Mouse (Mus musculus) midbrain, postnatal 0 days (tissue): Measurements from ENCODE around the gene 1700037C18Rik. TPM values are rescaled to one million over a fixed set of nuclear protein-coding genes. Genes with fewer than 3 reads are reported as not detected.

ENCODE experiments used
- ATAC-seq: fragments of 200-750 bp; cut with Nextera tagmentation; 2 replicates; pipeline ENCODE4 v1.8.0; 2017; ENCODE audit warnings: moderate number of reproducible peaks, mild to moderate bottlenecking, moderate TSS enrichment, moderate library complexity; ENCODE audit not compliant: low FRiP score
- DNase-seq: peaks from one replicate; pipeline ENCODE4 v3.0.0-alpha.2; 2015; ENCODE audit warnings: low spot score
- H3K27ac ChIP-seq: fragments of 300-500 bp; sonication (generic); 2 replicates; pipeline ENCODE4 v1.5.1; 2014; ENCODE audit warnings: low read depth, mild to moderate bottlenecking, low read length, mixed read lengths
- H3K27me3 ChIP-seq: fragments of 300-500 bp; sonication (generic); 2 replicates; pipeline ENCODE4 v1.6.1; 2014; ENCODE audit warnings: low read length, control low read depth, mixed read lengths; ENCODE audit not compliant: insufficient read depth
- H3K36me3 ChIP-seq: fragments of 300-500 bp; sonication (generic); 2 replicates; pipeline ENCODE4 v1.6.1; 2014; ENCODE audit warnings: low read length, control low read depth, mixed read lengths; ENCODE audit not compliant: insufficient read depth
- H3K4me1 ChIP-seq: fragments of 300-500 bp; sonication (generic); 2 replicates; pipeline ENCODE4 v1.6.1; 2014; ENCODE audit warnings: mild to moderate bottlenecking, control low read depth, antibody characterized with exemption, low read length, mixed read lengths; ENCODE audit not compliant: insufficient read depth
- H3K4me2 ChIP-seq: fragments of 300-500 bp; sonication (generic); 2 replicates; pipeline ENCODE4 v1.6.1; 2014; ENCODE audit warnings: low read depth, mild to moderate bottlenecking, low read length, mixed read lengths; ENCODE audit not compliant: poor library complexity, severe bottlenecking
- H3K4me3 ChIP-seq: fragments of 300-500 bp; sonication (generic); 2 replicates; pipeline ENCODE4 v1.5.1; 2014; ENCODE audit warnings: low read depth, mild to moderate bottlenecking, low read length, moderate library complexity
- H3K9ac ChIP-seq: fragments of 300-500 bp; sonication (generic); replicated peaks from 2 replicates; pipeline ENCODE4 v1.6.1; 2014; ENCODE audit warnings: mild to moderate bottlenecking, low read length, moderate library complexity, mixed read lengths; ENCODE audit not compliant: poor library complexity, severe bottlenecking
- H3K9me3 ChIP-seq: fragments of 300-500 bp; sonication (generic); 2 replicates; pipeline ENCODE4 v1.6.1; 2016; ENCODE audit warnings: low read length, control low read depth
- CTCF ChIP-seq: IDR thresholded peaks from 2 replicates; pipeline ENCODE4 v1.5.1; 2016; ENCODE audit warnings: antibody characterized with exemption, mild to moderate bottlenecking
- WGBS: fragments of 180-500 bp; shearing (Covaris S2); extraction: QIAGEN DNeasy Blood & Tissue Kit; methylation state at CpG from one replicate; pipeline ENCODE4 v1.1.7; 2014; 5-methylcytosine and 5-hydroxymethylcytosine counted together
- polyA plus RNA-seq: library from polyadenylated mRNA; unstranded; fragments of >200 nt; fragmentation: Nextera tagmentation; extraction: Ambion mirVana; gene quantifications from 2 replicates; pipeline ENCODE4 v1.2.1, GENCODE M21; 2015
- total RNA-seq: library from RNA; depleted of rRNA; stranded (reverse); fragments of >200 nt; gene quantifications from 2 replicates; pipeline ENCODE4 v1.2.3, GENCODE M21; 2014

Gene 1700037C18Rik
- total and polyA plus RNA-seq, 2 experiments from 2014 or later = 8.9 to 13.4 TPM

DNA sequence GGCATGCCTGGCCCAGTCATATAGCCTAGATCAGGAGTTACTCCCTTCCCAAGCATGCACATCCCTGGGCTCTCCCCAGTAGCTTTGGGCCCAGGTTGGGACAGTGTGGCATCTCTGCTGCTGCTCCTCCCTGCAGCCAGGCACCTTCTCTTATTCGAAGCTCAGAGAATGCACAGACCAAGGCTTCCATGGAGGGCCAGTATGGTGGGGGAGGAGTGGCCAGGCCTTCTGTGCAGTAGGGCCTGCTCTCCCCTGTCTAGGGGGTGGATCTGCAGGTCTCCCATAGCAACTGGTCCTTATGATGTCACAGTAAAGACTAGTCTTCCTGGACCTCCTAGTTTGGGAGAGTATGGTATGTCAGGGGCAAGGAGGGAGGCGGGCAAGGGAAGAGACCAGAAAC lies 1.0 kb downstream of the 1700037C18Rik start:
- H3K27ac ChIP-seq = peak overlapping the region; percentile 20; the same call in 1 of the 2 replicates
- H3K4me2 ChIP-seq = no peak overlapping the region
- no peaks in the 10 kb centered on the region for H3K27me3 ChIP-seq
- peaks cover 33% of the 10 kb centered on the region for H3K36me3 ChIP-seq
- H3K4me3 ChIP-seq = 0 out of 2 replicates have a peak overlapping the region, but pooled peaks have one; percentile 59
- peaks cover 5% of the 10 kb centered on the region; the same call in 1 of the 2 replicates for H3K4me1 ChIP-seq
- TF ChIP-seq CTCF = no peak
- ATAC-seq (no peak), DNase-seq (no peak)
- 78% methylated on average over 2 of the region's 2 CpGs for WGBS
- no peaks in the 10 kb centered on the region for H3K9me3 ChIP-seq
- H3K9ac ChIP-seq = no peak overlapping the region

DNA sequence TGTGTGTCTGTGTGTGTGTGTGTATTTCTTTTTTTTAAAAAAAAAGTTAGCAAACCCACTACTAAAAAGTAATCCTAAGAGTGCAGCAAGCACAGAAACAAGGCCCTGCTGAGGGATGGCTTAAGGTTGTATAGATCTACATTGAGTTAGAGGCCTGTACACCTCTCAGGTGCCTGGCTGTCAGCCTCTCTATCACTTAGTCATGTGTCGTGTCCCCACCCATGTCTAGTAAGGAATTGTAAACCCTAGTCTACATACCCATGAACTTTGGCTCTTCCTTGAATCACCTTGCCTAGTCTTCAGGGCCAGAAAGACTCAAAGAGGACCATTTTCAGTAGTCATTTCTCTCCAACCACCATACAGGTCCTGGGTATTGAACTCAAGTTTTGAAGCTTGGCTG lies 11.9 kb downstream of the 1700037C18Rik start:
- H3K27me3 ChIP-seq = no peaks in the 10 kb centered on the region
- H3K4me1 ChIP-seq = no peaks in the 10 kb centered on the region
- H3K36me3 ChIP-seq = peaks cover 55% of the 10 kb centered on the region
- no peak for TF ChIP-seq CTCF
- DNase-seq = no peak
- WGBS = 91% methylated on average over 1 of the region's 1 CpGs
- no peak overlapping the region for H3K27ac ChIP-seq
- no peak overlapping the region for H3K4me3 ChIP-seq
- H3K9ac ChIP-seq = no peak overlapping the region
- no peak overlapping the region for H3K4me2 ChIP-seq
- no peaks in the 10 kb centered on the region for H3K9me3 ChIP-seq
- no peak for ATAC-seq

DNA sequence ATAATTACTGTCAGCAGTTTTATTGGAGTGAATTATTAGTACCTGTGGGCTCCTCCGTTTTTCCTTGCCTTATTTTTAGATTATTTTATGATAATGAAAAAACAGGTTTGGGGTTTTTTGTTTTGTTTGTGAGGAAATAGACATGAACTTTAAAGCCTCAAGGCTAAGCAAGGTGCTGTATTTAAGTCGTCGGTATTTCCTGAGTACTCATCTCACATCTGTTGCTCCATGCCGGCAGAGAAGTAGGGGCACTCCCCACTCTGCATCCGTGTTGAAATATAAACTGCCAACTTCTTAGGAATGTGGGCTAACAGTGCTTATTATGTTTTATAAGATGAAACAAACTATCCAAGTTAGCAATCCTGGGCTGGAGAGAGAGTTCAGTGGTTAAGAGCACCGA lies 12.4 kb downstream of the 1700037C18Rik start:
- Histone ChIP-seq H3K36me3 (peaks cover 50% of the 10 kb centered on the region), H3K4me1 (no peaks in the 10 kb centered on the region), H3K4me3 (no peak overlapping the region), H3K9me3 (no peaks in the 10 kb centered on the region), H3K4me2 (no peak overlapping the region), H3K27ac (no peak overlapping the region), H3K9ac (no peak overlapping the region), H3K27me3 (no peaks in the 10 kb centered on the region)
- no peak for TF ChIP-seq CTCF
- DNase-seq (no peak), ATAC-seq (no peak)
- 88% methylated on average over 6 of the region's 6 CpGs for WGBS

DNA sequence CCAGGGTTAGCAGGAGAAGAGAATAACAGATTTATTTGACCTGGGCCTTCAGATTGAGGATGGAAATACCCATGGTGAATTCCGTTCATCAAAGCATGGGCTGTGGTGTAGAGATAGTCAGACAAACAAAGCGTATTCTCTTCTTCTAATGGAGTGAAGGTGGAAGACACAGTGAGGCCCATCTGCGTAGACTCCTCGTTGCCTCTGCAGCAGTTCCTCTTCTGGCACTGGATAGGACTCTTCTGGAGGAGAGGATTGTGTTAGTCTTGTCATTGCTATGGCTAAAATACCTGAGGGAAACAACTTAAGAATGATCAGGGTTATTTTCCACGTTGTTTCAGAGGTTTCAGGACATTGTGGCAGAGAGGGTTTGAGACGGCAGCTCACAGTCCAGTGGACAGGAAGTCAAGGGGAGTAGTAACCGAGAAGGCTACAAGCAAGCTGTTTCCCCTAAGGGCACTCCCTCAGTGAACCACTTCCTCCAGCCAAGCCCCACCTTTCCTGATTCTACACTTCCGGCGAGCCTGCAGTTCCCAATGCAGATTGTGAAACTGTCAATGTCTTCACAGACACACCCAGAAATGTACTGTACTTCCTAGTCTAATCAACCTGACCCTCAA lies 13.2 kb downstream of the 1700037C18Rik start:
- Histone ChIP-seq H3K4me1 (no peaks in the 10 kb centered on the region), H3K4me3 (no peak overlapping the region), H3K27ac (no peak overlapping the region), H3K9me3 (no peaks in the 10 kb centered on the region), H3K36me3 (peaks cover 43% of the 10 kb centered on the region), H3K27me3 (no peaks in the 10 kb centered on the region), H3K9ac (no peak overlapping the region), H3K4me2 (no peak overlapping the region)
- WGBS = 85% methylated on average over 9 of the region's 9 CpGs
- ATAC-seq = no peak
- no peak for TF ChIP-seq CTCF
- peak; percentile 2 for DNase-seq

DNA sequence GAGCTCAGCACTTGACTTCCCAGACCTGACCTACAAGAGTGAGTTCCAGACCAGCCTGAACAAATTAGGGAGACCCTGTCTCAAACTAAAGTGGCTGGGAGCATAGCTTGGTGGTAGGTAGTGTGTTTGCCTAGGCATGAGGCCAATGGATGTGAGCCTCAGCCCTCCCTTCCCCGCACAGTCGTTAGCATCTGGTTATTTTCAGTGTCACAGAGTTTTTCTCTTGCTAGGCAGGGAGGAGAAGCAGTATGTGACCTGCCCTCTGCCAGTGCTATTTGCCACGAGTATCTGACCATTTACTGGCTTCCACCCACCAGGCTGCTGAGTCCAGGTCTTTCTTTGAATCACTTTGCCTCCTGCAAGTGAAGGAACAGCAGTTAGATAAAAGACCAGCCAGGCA lies 14.8 kb downstream of the 1700037C18Rik start:
- H3K27ac ChIP-seq = no peak overlapping the region
- TF ChIP-seq CTCF = no peak
- ATAC-seq (no peak), DNase-seq (no peak)
- no peak overlapping the region for H3K9ac ChIP-seq
- no peak overlapping the region for H3K4me2 ChIP-seq
- H3K36me3 ChIP-seq = peaks cover 28% of the 10 kb centered on the region
- no peaks in the 10 kb centered on the region for H3K4me1 ChIP-seq
- H3K4me3 ChIP-seq = no peak overlapping the region
- no peaks in the 10 kb centered on the region for H3K9me3 ChIP-seq
- H3K27me3 ChIP-seq = no peaks in the 10 kb centered on the region
- WGBS = 86% methylated on average over 3 of the region's 3 CpGs

DNA sequence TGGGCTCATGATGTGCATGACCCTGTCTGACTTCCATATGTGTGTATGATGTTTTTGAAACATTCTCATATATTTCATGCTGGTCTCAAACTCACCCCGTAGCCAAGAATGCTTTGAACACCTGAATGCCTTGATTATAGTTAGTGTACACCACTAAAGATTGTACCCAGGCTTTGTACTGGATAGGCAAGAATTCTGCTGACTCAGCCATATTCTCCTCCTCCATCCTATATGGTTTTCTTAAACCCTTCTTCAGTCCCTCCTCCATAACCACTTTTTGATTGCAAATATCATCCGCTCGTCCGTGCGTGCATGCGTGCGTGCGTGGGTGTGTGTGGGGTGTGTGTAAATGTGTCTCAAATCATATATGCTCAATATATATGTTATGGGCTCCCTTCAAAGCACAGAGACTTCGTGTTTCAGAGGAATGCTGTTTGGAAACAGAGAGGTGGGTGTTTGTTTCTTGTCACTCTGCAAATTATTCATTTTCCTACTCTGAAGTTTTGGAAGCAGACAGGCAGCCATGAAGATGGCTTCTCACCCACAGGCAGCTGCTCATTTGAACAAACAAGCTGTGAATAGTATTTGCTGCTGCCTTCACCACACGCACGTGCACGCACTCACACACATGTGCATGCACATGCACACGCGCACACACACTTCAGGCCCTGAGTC lies 16.7 kb downstream of the 1700037C18Rik start:
- Histone ChIP-seq H3K9me3 (no peaks in the 10 kb centered on the region), H3K4me1 (no peaks in the 10 kb centered on the region), H3K4me3 (no peak overlapping the region), H3K9ac (no peak overlapping the region), H3K27ac (no peak overlapping the region), H3K4me2 (no peak overlapping the region), H3K27me3 (no peaks in the 10 kb centered on the region), H3K36me3 (peaks cover 15% of the 10 kb centered on the region)
- no peak for TF ChIP-seq CTCF
- DNase-seq (no peak), ATAC-seq (no peak)
- WGBS = 97% methylated on average over 14 of the region's 14 CpGs
